Mouse (Mus musculus) stomach, postnatal 0 days (tissue): ENCODE measurements around the gene 4933425L06Rik. TPM values are rescaled to one million over a fixed set of nuclear protein-coding genes. Genes with fewer than 3 reads are reported as not detected.
A peak's percentile ranks its signal among the peaks of the same experiment; 100 is the strongest.

ENCODE experiments used
- ATAC-seq: fragments of 200-750 bp; cut with Nextera tagmentation; 2 replicates; pipeline ENCODE4 v1.8.0; 2017; ENCODE audit not compliant: low FRiP score, low TSS enrichment
- DNase-seq: peaks from one replicate; pipeline ENCODE4 v3.0.0-alpha.2; 2016; ENCODE audit warnings: low spot score
- H3K27ac ChIP-seq: fragments of 300-500 bp; sonication (generic); replicated peaks from 2 replicates; pipeline ENCODE4 v1.5.1; 2014; ENCODE audit warnings: mild to moderate bottlenecking, control low read depth
- H3K27me3 ChIP-seq: fragments of 300-500 bp; sonication (generic); 2 replicates; pipeline ENCODE4 v1.6.1; 2014; ENCODE audit warnings: low read length; ENCODE audit not compliant: control insufficient read depth, insufficient read depth
- H3K36me3 ChIP-seq: fragments of 300-500 bp; sonication (generic); 2 replicates; pipeline ENCODE4 v1.6.1; 2014; ENCODE audit warnings: low read length, mixed read lengths; ENCODE audit not compliant: control insufficient read depth, insufficient read depth
- H3K4me1 ChIP-seq: fragments of 300-500 bp; sonication (generic); replicated peaks from 2 replicates; pipeline ENCODE4 v1.6.1; 2014; ENCODE audit warnings: antibody characterized with exemption; ENCODE audit not compliant: control insufficient read depth, insufficient read depth
- H3K4me2 ChIP-seq: fragments of 300-500 bp; sonication (generic); replicated peaks from 2 replicates; pipeline ENCODE4 v1.6.1; 2014; ENCODE audit warnings: low read depth, mild to moderate bottlenecking, control low read depth, moderate library complexity
- H3K4me3 ChIP-seq: fragments of 300-500 bp; sonication (generic); 2 replicates; pipeline ENCODE4 v1.5.1; 2014; ENCODE audit warnings: low read depth, low read length, control low read depth
- H3K9ac ChIP-seq: fragments of 300-500 bp; sonication (generic); 2 replicates; pipeline ENCODE4 v1.6.1; 2014; ENCODE audit warnings: mild to moderate bottlenecking, low read length, control low read depth, mixed read lengths
- H3K9me3 ChIP-seq: fragments of 300-500 bp; sonication (generic); 2 replicates; pipeline ENCODE4 v1.6.1; 2016; ENCODE audit warnings: low read length; ENCODE audit not compliant: control insufficient read depth
- CTCF ChIP-seq: IDR thresholded peaks from 2 replicates; pipeline ENCODE4 v1.5.1; 2016; ENCODE audit warnings: antibody characterized with exemption, low read depth, mild to moderate bottlenecking, moderate library complexity
- EP300 ChIP-seq: optimal IDR thresholded peaks from 2 replicates; pipeline ENCODE3; 2016; ENCODE audit warnings: antibody characterized with exemption
- WGBS: fragments of 180-500 bp; shearing (Covaris S2); extraction: QIAGEN DNeasy Blood & Tissue Kit; methylation state at CpG from one replicate; pipeline ENCODE4 v1.1.7; 2014; 5-methylcytosine and 5-hydroxymethylcytosine counted together
- polyA plus RNA-seq: library from polyadenylated mRNA; unstranded; fragments of >200 nt; fragmentation: Nextera tagmentation; extraction: Ambion mirVana; gene quantifications from 2 replicates; pipeline ENCODE4 v1.2.1, GENCODE M21; 2015

4933425L06Rik gene
- polyA plus RNA-seq, 1 experiment from 2014 or later: not detected

GRCm38 (mm10) chr13:105051432-105051831, 30.5 kb upstream of the 4933425L06Rik start:
- DNase-seq (no peak), ATAC-seq (no peak)
- no peak overlapping the region for H3K4me2 ChIP-seq
- no peaks in the 10 kb centered on the region; the same call in none of the 2 replicates for H3K4me1 ChIP-seq
- no peak overlapping the region for H3K9ac ChIP-seq
- no peak overlapping the region for H3K4me3 ChIP-seq
- no peak overlapping the region for H3K27ac ChIP-seq
- no peaks in the 10 kb centered on the region for H3K36me3 ChIP-seq
- no peaks in the 10 kb centered on the region for H3K9me3 ChIP-seq
- WGBS: 42% methylated on average over 6 of the region's 6 CpGs
- no peaks in the 10 kb centered on the region for H3K27me3 ChIP-seq
- no peak for TF ChIP-seq EP300
- no peak for TF ChIP-seq CTCF

GRCm38 (mm10) chr13:105053618-105054017, 28.3 kb upstream of the 4933425L06Rik start:
- H3K27ac ChIP-seq: no peak overlapping the region
- H3K9ac ChIP-seq: peak overlapping the region; percentile 59
- H3K4me2 ChIP-seq: peak overlapping the region; percentile 93
- TF ChIP-seq CTCF (no peak), EP300 (no peak)
- WGBS: 7% methylated on average over 12 of the region's 12 CpGs
- DNase-seq (no peak), ATAC-seq (peak; percentile 36; the same call in 1 of the 2 replicates)
- no peaks in the 10 kb centered on the region for H3K27me3 ChIP-seq
- no peaks in the 10 kb centered on the region; the same call in none of the 2 replicates for H3K4me1 ChIP-seq
- H3K9me3 ChIP-seq: no peaks in the 10 kb centered on the region
- peak overlapping the region; percentile 60 for H3K4me3 ChIP-seq
- H3K36me3 ChIP-seq: no peaks in the 10 kb centered on the region

- Histone ChIP-seq H3K27me3 (no peaks in the 10 kb centered on the region), H3K4me1 (no peaks in the 10 kb centered on the region; the same call in none of the 2 replicates), H3K9ac (peak within 1 kb of the TSS; percentile 59), H3K4me3 (peak within 1 kb of the TSS; percentile 60), H3K36me3 (no peaks in the 10 kb centered on the region), H3K27ac (0 out of 2 replicates have a peak within 1 kb of the TSS, but pooled peaks have one; percentile 24), H3K4me2 (peak within 1 kb of the TSS; percentile 93), H3K9me3 (no peaks in the 10 kb centered on the region)
- peak; percentile 80 for ATAC-seq
- TF ChIP-seq EP300 (no peak), CTCF (peak; percentile 53)
- DNase-seq: peak; percentile 68
- under 1% methylated on average over 62 of the region's 75 CpGs for WGBS
These were observed 27.6 kb upstream of the 4933425L06Rik start, which contains the start of gene Rgs7bp for GRCm38 (mm10) chr13:105054181-105054940. Rgs7bp (minus strand) TSS chr13:105054930.

GRCm38 (mm10) chr13:105054941-105055309, 27.0 kb upstream of the 4933425L06Rik start:
- Histone ChIP-seq H3K4me3 (peak overlapping the region; percentile 60), H3K4me2 (peak overlapping the region; percentile 93), H3K9me3 (no peaks in the 10 kb centered on the region), H3K27me3 (no peaks in the 10 kb centered on the region), H3K4me1 (no peaks in the 10 kb centered on the region; the same call in none of the 2 replicates), H3K36me3 (no peaks in the 10 kb centered on the region), H3K27ac (no peak overlapping the region), H3K9ac (peak overlapping the region; percentile 59)
- WGBS: 0% methylated on average over 8 of the region's 8 CpGs
- TF ChIP-seq CTCF: no peak
- no peak for TF ChIP-seq EP300
- ATAC-seq: peak; percentile 16; the same call in 1 of the 2 replicates
- DNase-seq: no peak

GRCm38 (mm10) chr13:105055374-105055773, 26.5 kb upstream of the 4933425L06Rik start:
- WGBS: 21% methylated on average over 5 of the region's 5 CpGs
- H3K4me3 ChIP-seq: peak overlapping the region; percentile 60
- no peak overlapping the region for H3K27ac ChIP-seq
- ATAC-seq: 0 out of 2 replicates have a peak, but pooled peaks have one; percentile 21
- H3K36me3 ChIP-seq: no peaks in the 10 kb centered on the region
- DNase-seq: no peak
- H3K9ac ChIP-seq: no peak overlapping the region
- no peaks in the 10 kb centered on the region; the same call in none of the 2 replicates for H3K4me1 ChIP-seq
- H3K27me3 ChIP-seq: no peaks in the 10 kb centered on the region
- no peaks in the 10 kb centered on the region for H3K9me3 ChIP-seq
- peak overlapping the region; percentile 93 for H3K4me2 ChIP-seq
- TF ChIP-seq EP300: no peak
- no peak for TF ChIP-seq CTCF

GRCm38 (mm10) chr13:105066119-105066518, 15.8 kb upstream of the 4933425L06Rik start:
- TF ChIP-seq EP300 (no peak), CTCF (no peak)
- ATAC-seq: no peak

More at GRCm38 (mm10) chr13:105066119-105066518, 15.8 kb upstream of the 4933425L06Rik start:
- Histone ChIP-seq H3K4me2 (no peak overlapping the region), H3K4me3 (no peak overlapping the region), H3K9me3 (no peaks in the 10 kb centered on the region), H3K9ac (no peak overlapping the region), H3K36me3 (no peaks in the 10 kb centered on the region), H3K4me1 (no peaks in the 10 kb centered on the region), H3K27me3 (no peaks in the 10 kb centered on the region), H3K27ac (no peak overlapping the region)
- no peak for DNase-seq
